Mouse (Mus musculus) skeletal muscle tissue, postnatal 0 days (tissue): Measurements from ENCODE around the gene Gm5129. TPM values are rescaled to one million over a fixed set of nuclear protein-coding genes. Genes with fewer than 3 reads are reported as not detected.

ENCODE experiments used
- polyA plus RNA-seq: library from polyadenylated mRNA; unstranded; fragments of >200 nt; fragmentation: Nextera tagmentation; extraction: Ambion mirVana; gene quantifications from 2 replicates; pipeline ENCODE4 v1.2.1, GENCODE M21; 2015

Gene Gm5129
- not detected in 2 replicates for polyA plus RNA-seq

DNA sequence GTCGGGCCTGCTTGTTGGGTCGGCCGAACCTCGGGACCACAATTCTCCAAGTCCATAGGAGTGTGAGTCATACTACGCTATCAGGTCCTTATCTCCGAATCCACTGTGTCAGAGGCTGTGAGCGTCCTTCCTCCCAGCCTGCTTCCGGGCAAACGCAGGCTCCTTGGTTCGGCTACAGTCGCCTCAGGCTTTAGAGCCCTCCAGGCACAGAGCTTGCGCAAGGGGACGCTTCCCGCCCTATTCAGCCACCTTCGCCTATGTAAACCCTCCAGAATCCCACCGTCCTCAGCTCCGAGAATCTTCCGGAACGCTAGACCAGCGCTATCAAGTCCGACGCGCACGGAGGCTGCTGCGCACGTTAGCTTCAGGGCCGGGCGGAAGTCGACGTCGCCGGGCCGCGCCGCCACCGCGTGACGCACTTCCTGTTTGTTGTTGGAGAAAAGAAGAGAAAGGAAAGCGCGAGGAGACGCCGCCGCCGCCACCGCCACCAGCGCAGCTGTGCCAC lies at the start of gene Gm5129, which contains the start of gene Dnajb6:
Gene Gm5129, minus strand, starts transcription at position 380 of the 505 bp plus-strand sequence.
Gene Dnajb6, plus strand, starts transcription at position 132 of the 505 bp plus-strand sequence.

Other genes with a start within 250 kb of the Gm5129 start
- gene Ube3c, start 166.7 kb downstream of the Gm5129 start, polyA plus RNA-seq: 14.5 and 16.3 TPM in 2 replicates
- gene Dnajb6, start 248 bp downstream of the Gm5129 start, polyA plus RNA-seq: 98.1 and 109 TPM in 2 replicates